Mouse (Mus musculus): ENCODE measurements around the gene Gm20388. TPM values are rescaled to one million over a fixed set of nuclear protein-coding genes. Genes with fewer than 3 reads are reported as not detected.

Gene Gm20388
- polyA plus RNA-seq, 1 experiment, result 28.1 TPM

DNA sequence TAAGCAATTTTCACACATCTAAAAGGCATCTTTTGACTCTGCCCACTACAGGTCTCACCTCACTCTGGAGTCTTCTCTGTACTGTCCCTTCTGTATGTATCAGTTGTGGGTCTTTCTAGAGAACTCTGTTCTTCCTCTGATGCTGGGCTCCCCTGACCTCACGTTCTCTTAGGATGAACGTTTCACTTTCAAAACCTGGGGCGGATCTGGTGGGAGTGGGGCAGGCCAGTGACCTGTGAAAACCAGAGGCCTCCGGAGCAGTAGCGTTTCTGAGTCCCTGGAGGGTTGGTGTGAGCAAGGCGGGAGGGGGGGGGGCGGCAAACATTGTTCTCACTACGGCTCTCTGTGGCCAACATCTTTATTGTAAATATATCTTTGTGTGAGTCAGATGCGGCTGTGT, 2147.9 kb downstream of the Gm20388 start:
- peaks cover 2% of the 10 kb centered on the region for H3K4me1 ChIP-seq (ENCODE audit: control insufficient read depth, insufficient read depth, low read length)
- no peak overlapping the region for H3K4me3 ChIP-seq (ENCODE audit: low read depth, low read length)
- TF ChIP-seq CTCF (IDR thresholded peaks at IDR 0.05; ENCODE audit: low read depth, low read length) (no peak), POLR2A (IDR thresholded peaks at IDR 0.05; ENCODE audit: insufficient read depth, low read length) (no peak), EP300 (IDR thresholded peaks at IDR 0.05; ENCODE audit: insufficient read depth, low read depth, low read length) (no peak)

DNA sequence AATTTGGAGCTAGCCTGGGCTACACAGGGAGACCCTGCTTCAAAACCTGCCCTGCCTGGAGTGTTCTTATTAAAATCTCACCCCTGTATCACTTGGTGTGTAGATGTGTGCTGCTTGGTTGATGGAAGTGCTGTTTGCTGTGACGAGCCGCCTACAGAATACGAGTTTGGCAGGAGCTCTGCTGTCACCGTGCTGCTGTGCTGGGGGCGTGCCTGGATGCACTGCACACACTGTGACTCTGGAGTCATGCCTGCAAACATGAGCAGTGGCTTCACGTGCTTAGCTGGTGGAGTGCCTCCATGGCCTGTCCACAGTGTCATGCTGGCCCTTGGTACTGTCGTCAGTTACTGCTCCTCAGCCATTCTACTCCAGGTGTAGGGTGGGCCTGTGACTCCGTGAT, 2148.3 kb downstream of the Gm20388 start:
- TF ChIP-seq POLR2A (IDR thresholded peaks at IDR 0.05; ENCODE audit: insufficient read depth, low read length) (no peak), CTCF (IDR thresholded peaks at IDR 0.05; ENCODE audit: low read depth, low read length) (no peak), EP300 (IDR thresholded peaks at IDR 0.05; ENCODE audit: insufficient read depth, low read depth, low read length) (no peak)
- no peak overlapping the region for H3K4me3 ChIP-seq (ENCODE audit: low read depth, low read length)
- H3K4me1 ChIP-seq (ENCODE audit: control insufficient read depth, insufficient read depth, low read length), result peaks cover 2% of the 10 kb centered on the region
- no peak overlapping the region for H3K9ac ChIP-seq (ENCODE audit: low read depth, poor library complexity, severe bottlenecking)
- no peak overlapping the region for H3K27ac ChIP-seq (ENCODE audit: insufficient read depth, low read length)
- H3K27me3 ChIP-seq (ENCODE audit: control insufficient read depth, insufficient read depth, low read length, poor library complexity, severe bottlenecking), result no peaks in the 10 kb centered on the region
- H3K9me3 ChIP-seq (replicated peaks; ENCODE audit: control insufficient read depth, insufficient read depth, low read length, poor library complexity, severe bottlenecking), result no peaks in the 10 kb centered on the region
- H3K36me3 ChIP-seq (ENCODE audit: control insufficient read depth, insufficient read depth, low read length, poor library complexity, severe bottlenecking), result no peaks in the 10 kb centered on the region

More for the DNA sequence above, 2147.9 kb downstream of the Gm20388 start:
- Histone ChIP-seq H3K36me3 (ENCODE audit: control insufficient read depth, insufficient read depth, low read length, poor library complexity, severe bottlenecking) (no peaks in the 10 kb centered on the region), H3K27ac (ENCODE audit: insufficient read depth, low read length) (no peak overlapping the region), H3K27me3 (ENCODE audit: control insufficient read depth, insufficient read depth, low read length, poor library complexity, severe bottlenecking) (no peaks in the 10 kb centered on the region), H3K9ac (ENCODE audit: low read depth, poor library complexity, severe bottlenecking) (no peak overlapping the region), H3K9me3 (replicated peaks; ENCODE audit: control insufficient read depth, insufficient read depth, low read length, poor library complexity, severe bottlenecking) (no peaks in the 10 kb centered on the region)

DNA sequence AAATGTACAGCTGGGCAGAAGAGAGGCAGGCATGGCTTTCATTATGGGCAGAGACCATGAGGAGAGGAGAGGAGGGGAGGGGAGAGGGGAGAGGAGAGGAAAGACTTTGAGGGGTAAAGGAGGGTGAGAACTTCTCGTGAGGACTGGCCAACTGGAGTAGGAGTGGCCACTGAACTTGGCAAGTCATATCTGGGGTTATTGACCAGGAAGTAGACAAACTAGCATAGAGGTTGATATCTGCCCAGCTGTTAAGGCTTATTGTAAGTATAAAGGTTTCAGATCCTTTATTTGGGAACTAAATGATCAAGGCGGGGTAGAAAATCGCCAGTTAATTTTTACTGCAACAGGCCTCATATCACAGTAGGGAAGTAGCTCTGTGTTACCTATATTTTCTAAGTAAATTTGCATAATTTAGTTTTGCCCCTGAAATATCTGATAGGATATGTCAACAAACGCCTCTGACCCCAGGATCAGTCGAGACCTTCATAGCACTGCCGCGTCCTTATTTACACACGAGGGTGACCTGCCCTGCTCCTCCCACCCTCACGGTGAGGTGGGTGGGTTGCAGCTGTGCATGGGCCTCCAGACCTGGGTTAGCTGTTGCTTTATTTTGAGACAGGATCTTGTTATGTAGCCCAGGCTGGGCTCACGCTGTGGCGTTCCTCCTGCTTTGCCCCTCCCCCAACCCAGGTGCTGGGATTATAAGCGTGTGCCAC, 2152.0 kb downstream of the Gm20388 start:
- peaks cover 2% of the 10 kb centered on the region for H3K4me1 ChIP-seq (ENCODE audit: control insufficient read depth, insufficient read depth, low read length)
- H3K36me3 ChIP-seq (ENCODE audit: control insufficient read depth, insufficient read depth, low read length, poor library complexity, severe bottlenecking), result no peaks in the 10 kb centered on the region
- no peaks in the 10 kb centered on the region for H3K27me3 ChIP-seq (ENCODE audit: control insufficient read depth, insufficient read depth, low read length, poor library complexity, severe bottlenecking)
- TF ChIP-seq EP300 (IDR thresholded peaks at IDR 0.05; ENCODE audit: insufficient read depth, low read depth, low read length) (no peak), POLR2A (IDR thresholded peaks at IDR 0.05; ENCODE audit: insufficient read depth, low read length) (no peak)
- no peak overlapping the region for H3K27ac ChIP-seq (ENCODE audit: insufficient read depth, low read length)
- no peak overlapping the region for H3K9ac ChIP-seq (ENCODE audit: low read depth, poor library complexity, severe bottlenecking)
- no peaks in the 10 kb centered on the region for H3K9me3 ChIP-seq (replicated peaks; ENCODE audit: control insufficient read depth, insufficient read depth, low read length, poor library complexity, severe bottlenecking)
- no peak overlapping the region for H3K4me3 ChIP-seq (ENCODE audit: low read depth, low read length)

GRCm38 (mm10) chr8:122064353-122064752, 2153.7 kb downstream of the Gm20388 start:
- Histone ChIP-seq H3K9ac (ENCODE audit: low read depth, poor library complexity, severe bottlenecking) (no peak overlapping the region), H3K4me3 (ENCODE audit: low read depth, low read length) (no peak overlapping the region), H3K27me3 (ENCODE audit: control insufficient read depth, insufficient read depth, low read length, poor library complexity, severe bottlenecking) (no peaks in the 10 kb centered on the region), H3K4me1 (ENCODE audit: control insufficient read depth, insufficient read depth, low read length) (peaks cover 2% of the 10 kb centered on the region), H3K27ac (ENCODE audit: insufficient read depth, low read length) (no peak overlapping the region), H3K36me3 (ENCODE audit: control insufficient read depth, insufficient read depth, low read length, poor library complexity, severe bottlenecking) (no peaks in the 10 kb centered on the region), H3K9me3 (replicated peaks; ENCODE audit: control insufficient read depth, insufficient read depth, low read length, poor library complexity, severe bottlenecking) (no peaks in the 10 kb centered on the region)
- TF ChIP-seq EP300 (IDR thresholded peaks at IDR 0.05; ENCODE audit: insufficient read depth, low read depth, low read length) (no peak), POLR2A (IDR thresholded peaks at IDR 0.05; ENCODE audit: insufficient read depth, low read length) (no peak), CTCF (IDR thresholded peaks at IDR 0.05; ENCODE audit: low read depth, low read length) (no peak)

GRCm38 (mm10) chr8:122067783-122068505, 2157.3 kb downstream of the Gm20388 start:
- Histone ChIP-seq H3K4me1 (ENCODE audit: control insufficient read depth, insufficient read depth, low read length) (peaks cover 2% of the 10 kb centered on the region), H3K36me3 (ENCODE audit: control insufficient read depth, insufficient read depth, low read length, poor library complexity, severe bottlenecking) (no peaks in the 10 kb centered on the region), H3K9ac (ENCODE audit: low read depth, poor library complexity, severe bottlenecking) (no peak overlapping the region), H3K9me3 (replicated peaks; ENCODE audit: control insufficient read depth, insufficient read depth, low read length, poor library complexity, severe bottlenecking) (no peaks in the 10 kb centered on the region), H3K4me3 (ENCODE audit: low read depth, low read length) (no peak overlapping the region), H3K27ac (ENCODE audit: insufficient read depth, low read length) (no peak overlapping the region), H3K27me3 (ENCODE audit: control insufficient read depth, insufficient read depth, low read length, poor library complexity, severe bottlenecking) (no peaks in the 10 kb centered on the region)
- no peak for TF ChIP-seq EP300 (IDR thresholded peaks at IDR 0.05; ENCODE audit: insufficient read depth, low read depth, low read length)
- no peak for TF ChIP-seq POLR2A (IDR thresholded peaks at IDR 0.05; ENCODE audit: insufficient read depth, low read length)
- TF ChIP-seq CTCF (IDR thresholded peaks at IDR 0.05; ENCODE audit: low read depth, low read length), result no peak

- peaks cover 2% of the 10 kb centered on the region for H3K4me1 ChIP-seq (ENCODE audit: control insufficient read depth, insufficient read depth, low read length)
- H3K9me3 ChIP-seq (replicated peaks; ENCODE audit: control insufficient read depth, insufficient read depth, low read length, poor library complexity, severe bottlenecking), result no peaks in the 10 kb centered on the region
- H3K36me3 ChIP-seq (ENCODE audit: control insufficient read depth, insufficient read depth, low read length, poor library complexity, severe bottlenecking), result no peaks in the 10 kb centered on the region
- no peak overlapping the region for H3K27ac ChIP-seq (ENCODE audit: insufficient read depth, low read length)
- no peak for TF ChIP-seq POLR2A (IDR thresholded peaks at IDR 0.05; ENCODE audit: insufficient read depth, low read length)
- no peak for TF ChIP-seq CTCF (IDR thresholded peaks at IDR 0.05; ENCODE audit: low read depth, low read length)
- no peak for TF ChIP-seq EP300 (IDR thresholded peaks at IDR 0.05; ENCODE audit: insufficient read depth, low read depth, low read length)
- no peak overlapping the region for H3K9ac ChIP-seq (ENCODE audit: low read depth, poor library complexity, severe bottlenecking)
- no peaks in the 10 kb centered on the region for H3K27me3 ChIP-seq (ENCODE audit: control insufficient read depth, insufficient read depth, low read length, poor library complexity, severe bottlenecking)
- H3K4me3 ChIP-seq (ENCODE audit: low read depth, low read length), result no peak overlapping the region
Measured at GRCm38 (mm10) chr8:122068609-122069008, 2158.0 kb downstream of the Gm20388 start.

Data from ES-Bruce4 (cell line).